Mouse (Mus musculus) ES-Bruce4 (cell line): Measurements from ENCODE around the gene Plcd3.

Source experiments
- CTCF ChIP-seq: IDR thresholded peaks from one replicate; pipeline ENCODE4 v1.8.1; 2011; ENCODE audit warnings: low read depth, low read length
- EP300 ChIP-seq: IDR thresholded peaks from 2 replicates; pipeline ENCODE4 v1.6.1; 2011; ENCODE audit warnings: low read depth, low read length; ENCODE audit not compliant: insufficient read depth
- POLR2A ChIP-seq: IDR thresholded peaks from one replicate; pipeline ENCODE4 v1.8.1; 2011; ENCODE audit warnings: low read length; ENCODE audit not compliant: insufficient read depth

DNA sequence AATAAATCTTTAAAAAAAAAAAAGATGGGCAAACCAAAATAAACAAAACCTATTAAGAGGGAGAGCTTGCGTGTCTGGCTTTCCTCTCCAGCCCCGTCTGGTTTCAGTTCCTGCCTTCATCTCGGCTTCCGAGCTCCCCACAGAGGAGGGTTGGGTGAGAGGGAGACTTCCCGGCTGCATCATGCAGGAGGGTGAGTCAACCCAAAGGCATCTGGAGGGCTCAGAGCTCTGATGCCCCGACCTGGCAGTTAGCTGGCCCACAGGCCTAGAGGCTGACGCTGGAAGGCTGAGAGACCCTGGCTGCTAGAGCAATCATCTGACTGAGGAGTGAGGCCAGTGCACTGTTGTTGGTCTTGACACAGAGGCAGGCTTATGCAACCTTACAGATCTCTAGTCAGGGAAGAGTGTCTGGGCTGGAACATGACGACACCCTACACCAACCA lies 50.2 kb downstream of the Plcd3 start:
- TF ChIP-seq CTCF (no peak), POLR2A (no peak), EP300 (no peak)
